Mouse (Mus musculus): ENCODE data around the gene Clcf1. TPM values are rescaled to one million over a fixed set of nuclear protein-coding genes. Genes with fewer than 3 reads are reported as not detected.

The Clcf1 gene
- polyA plus RNA-seq (2015; fragmentation: Nextera tagmentation; extraction: Ambion mirVana), result 7.6 and 8.0 TPM in 2 replicates

GRCm38 (mm10) chr19:4214071-4214770, at the start of gene Clcf1, which contains the start of gene AC109138.7:
Clcf1 (plus strand) TSS chr19:4214238.
AC109138.7 (plus strand) TSS chr19:4214357.
- Histone ChIP-seq H3K4me2 (replicated peaks; ENCODE audit: low read depth, low read length) (peak within 1 kb of the TSS; percentile 99), H3K36me3 (ENCODE audit: insufficient read depth, low read length) (no peaks in the 10 kb centered on the region), H3K9ac (replicated peaks; ENCODE audit: low read depth) (peak within 1 kb of the TSS; percentile 90), H3K27me3 (replicated peaks; ENCODE audit: insufficient read depth, low read length) (no peaks in the 10 kb centered on the region), H3K4me1 (ENCODE audit: insufficient read depth, low read depth, low read length) (peaks cover 21% of the 10 kb centered on the region), H3K4me3 (ENCODE audit: low read depth, low read length) (peak within 1 kb of the TSS; percentile 79), H3K27ac (ENCODE audit: low read length) (peak within 1 kb of the TSS; percentile 90), H3K9me3 (ENCODE audit: low read length) (no peaks in the 10 kb centered on the region)
- ATAC-seq (peak; percentile 65), DNase-seq (ENCODE audit: low spot score) (peak; percentile 72)
- WGBS, result 1% methylated on average over 36 of the region's 49 CpGs
- no peak for TF ChIP-seq CTCF (IDR thresholded peaks at IDR 0.05)

- Histone ChIP-seq H3K27ac (ENCODE audit: low read length) (no peak overlapping the region), H3K27me3 (replicated peaks; ENCODE audit: insufficient read depth, low read length) (no peaks in the 10 kb centered on the region), H3K9me3 (ENCODE audit: low read length) (no peaks in the 10 kb centered on the region), H3K9ac (replicated peaks; ENCODE audit: low read depth) (no peak overlapping the region), H3K4me3 (ENCODE audit: low read depth, low read length) (no peak overlapping the region), H3K36me3 (ENCODE audit: insufficient read depth, low read length) (0 out of 2 replicates have a peak, but pooled peaks cover 6% of the 10 kb centered on the region), H3K4me1 (ENCODE audit: insufficient read depth, low read depth, low read length) (peaks cover under 1% of the 10 kb centered on the region; the same call in 1 of the 2 replicates), H3K4me2 (replicated peaks; ENCODE audit: low read depth, low read length) (no peak overlapping the region)
- WGBS, result 65% methylated on average over 2 of the region's 2 CpGs
- ATAC-seq (no peak), DNase-seq (ENCODE audit: low spot score) (no peak)
- no peak for TF ChIP-seq EP300 (IDR thresholded peaks at IDR 0.05)
- no peak for TF ChIP-seq CTCF (IDR thresholded peaks at IDR 0.05)
These were observed 49.3 kb upstream of the Clcf1 start for GRCm38 (mm10) chr19:4164721-4165120.

GRCm38 (mm10) chr19:4166678-4167476, 47.2 kb upstream of the Clcf1 start:
- Histone ChIP-seq H3K36me3 (ENCODE audit: insufficient read depth, low read length) (no peaks in the 10 kb centered on the region), H3K9me3 (ENCODE audit: low read length) (no peaks in the 10 kb centered on the region), H3K27ac (ENCODE audit: low read length) (no peak overlapping the region), H3K4me3 (ENCODE audit: low read depth, low read length) (no peak overlapping the region), H3K4me2 (replicated peaks; ENCODE audit: low read depth, low read length) (no peak overlapping the region), H3K9ac (replicated peaks; ENCODE audit: low read depth) (no peak overlapping the region), H3K27me3 (replicated peaks; ENCODE audit: insufficient read depth, low read length) (no peaks in the 10 kb centered on the region), H3K4me1 (ENCODE audit: insufficient read depth, low read depth, low read length) (peaks cover 8% of the 10 kb centered on the region; the same call in 1 of the 2 replicates)
- DNase-seq (ENCODE audit: low spot score) (no peak), ATAC-seq (no peak)
- TF ChIP-seq EP300 (IDR thresholded peaks at IDR 0.05) (no peak), CTCF (IDR thresholded peaks at IDR 0.05) (no peak)
- WGBS, result 72% methylated on average over 9 of the region's 9 CpGs

GRCm38 (mm10) chr19:4169378-4169784, 44.7 kb upstream of the Clcf1 start:
- TF ChIP-seq EP300 (IDR thresholded peaks at IDR 0.05) (no peak), CTCF (IDR thresholded peaks at IDR 0.05) (peak; percentile 99)
- ATAC-seq, result peak; percentile 96
- peak overlapping the region; percentile 93 for H3K27ac ChIP-seq (ENCODE audit: low read length)
- H3K36me3 ChIP-seq (ENCODE audit: insufficient read depth, low read length), result no peaks in the 10 kb centered on the region; the same call in 1 of the 2 replicates
- peaks cover 11% of the 10 kb centered on the region; the same call in 1 of the 2 replicates for H3K4me1 ChIP-seq (ENCODE audit: insufficient read depth, low read depth, low read length)
- peak overlapping the region; percentile 39 for H3K4me3 ChIP-seq (ENCODE audit: low read depth, low read length)
- H3K4me2 ChIP-seq (replicated peaks; ENCODE audit: low read depth, low read length), result peak overlapping the region; percentile 79
- H3K9ac ChIP-seq (replicated peaks; ENCODE audit: low read depth), result peak overlapping the region; percentile 73
- WGBS, result under 1% methylated on average over 42 of the region's 43 CpGs
- no peaks in the 10 kb centered on the region for H3K9me3 ChIP-seq (ENCODE audit: low read length)
- H3K27me3 ChIP-seq (replicated peaks; ENCODE audit: insufficient read depth, low read length), result no peaks in the 10 kb centered on the region
- peak; percentile 100 for DNase-seq (ENCODE audit: low spot score)

GRCm38 (mm10) chr19:4169810-4170209, 44.2 kb upstream of the Clcf1 start:
- no peaks in the 10 kb centered on the region for H3K27me3 ChIP-seq (replicated peaks; ENCODE audit: insufficient read depth, low read length)
- peak overlapping the region; percentile 73 for H3K9ac ChIP-seq (replicated peaks; ENCODE audit: low read depth)
- H3K4me2 ChIP-seq (replicated peaks; ENCODE audit: low read depth, low read length), result peak overlapping the region; percentile 79
- ATAC-seq (no peak), DNase-seq (ENCODE audit: low spot score) (no peak)
- H3K9me3 ChIP-seq (ENCODE audit: low read length), result no peaks in the 10 kb centered on the region
- H3K4me3 ChIP-seq (ENCODE audit: low read depth, low read length), result peak overlapping the region; percentile 39
- peaks cover 11% of the 10 kb centered on the region; the same call in 1 of the 2 replicates for H3K4me1 ChIP-seq (ENCODE audit: insufficient read depth, low read depth, low read length)
- H3K27ac ChIP-seq (ENCODE audit: low read length), result peak overlapping the region; percentile 93
- no peaks in the 10 kb centered on the region; the same call in 1 of the 2 replicates for H3K36me3 ChIP-seq (ENCODE audit: insufficient read depth, low read length)
- 4% methylated on average over 22 of the region's 27 CpGs for WGBS
- TF ChIP-seq CTCF (IDR thresholded peaks at IDR 0.05) (no peak), EP300 (IDR thresholded peaks at IDR 0.05) (no peak)
